In the genomic region with DNA sequence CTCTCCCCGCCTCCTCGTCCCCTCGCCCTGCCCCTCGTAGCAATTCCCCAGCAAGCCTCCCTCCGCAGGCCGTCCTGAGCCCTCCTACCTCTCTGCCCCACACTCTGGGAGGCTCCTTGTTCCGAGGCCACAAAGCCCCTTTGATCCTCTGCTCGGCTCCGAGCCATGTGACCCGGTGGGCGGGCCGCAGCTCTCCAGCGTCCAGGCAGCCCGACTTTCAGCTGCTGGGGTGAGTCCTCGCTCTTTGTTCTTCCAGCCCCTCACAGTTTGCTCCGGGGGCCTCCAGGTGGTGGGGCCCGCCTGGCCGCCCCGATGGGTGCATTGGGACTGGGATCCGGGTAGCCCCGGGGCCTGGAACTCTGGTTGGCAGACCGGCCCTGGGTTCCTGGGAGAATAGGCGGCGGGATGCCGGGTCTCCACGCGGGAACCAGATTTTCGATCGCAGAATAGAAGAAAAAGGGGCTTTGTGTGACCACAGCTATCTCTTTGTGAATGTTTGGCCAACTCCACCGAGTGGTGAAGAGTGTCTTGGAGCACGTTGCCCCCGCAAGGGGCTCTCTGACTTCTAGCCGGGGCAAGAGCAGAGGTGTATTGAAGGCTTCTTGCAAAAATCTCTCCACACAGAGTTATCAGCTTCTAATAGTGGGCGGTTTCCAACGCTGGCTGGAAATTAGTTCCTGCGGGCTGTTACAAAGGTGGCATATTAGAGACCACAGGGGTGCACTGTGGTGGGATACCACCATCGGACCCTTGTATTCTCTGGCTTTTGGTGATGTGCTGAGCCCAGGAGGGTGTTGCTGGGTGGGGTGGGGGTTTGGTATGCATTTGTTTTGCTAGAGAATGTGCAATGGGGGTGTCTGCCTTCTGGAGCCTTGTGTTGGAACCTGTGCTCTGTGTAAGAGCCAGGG, we compare ENCODE assay signal across 8 mouse cellular contexts.
A peak's percentile ranks its signal among the peaks of the same experiment; 100 is the strongest.
DNase-seq lines count a peak whose midpoint lies in the region; ATAC-seq and TF ChIP-seq lines count a peak whose summit lies in the region.

No protein-coding gene starts in this region.

- ATAC-seq in heart, embryonic 11.5 days (replicated peaks; ENCODE audit: insufficient number of reproducible peaks, low FRiP score, low TSS enrichment), result peak; percentile 78
- peak; percentile 93 for ATAC-seq in neural tube, embryonic 13.5 days (ENCODE audit: low read depth)

- DNase-seq in spleen, adult 2 months (ENCODE audit: low read depth in 1 of 2, low spot score in 2 of 2), result peak in 1 of 2 experiments; percentile 67
- no peak for DNase-seq in spleen, adult 12 weeks (ENCODE audit: low spot score)
- peak; percentile 58 to 62 for DNase-seq in kidney, postnatal 25 days
- DNase-seq in lung, adult 18-20 months, result peak; percentile 70 to 75
- DNase-seq in thymus, postnatal 14 days, result peak; percentile 82

- H3K4me1 ChIP-seq in spleen, adult 2 months (ENCODE audit: control insufficient read depth, insufficient read depth, insufficient read length), result peaks cover 53% of the 10 kb centered on the region
- H3K4me1 ChIP-seq in brown adipose tissue, adult 24 weeks (ENCODE audit: control insufficient read depth, insufficient read depth, insufficient read length, low read length), result peaks cover 56% of the 10 kb centered on the region
- H3K4me1 ChIP-seq in heart, embryonic 11.5 days (ENCODE audit: control insufficient read depth, insufficient read depth, low read length), result peaks cover 64% of the 10 kb centered on the region
- peaks cover 70% of the 10 kb centered on the region for H3K4me1 ChIP-seq in neural tube, embryonic 13.5 days (replicated peaks)

- 5% methylated on average over 37 of the region's 37 CpGs for WGBS in spleen, adult 2 months
- WGBS in heart, embryonic 11.5 days (ENCODE audit: insufficient replicate concordance), result under 1% methylated on average over 37 of the region's 37 CpGs
- under 1% methylated on average over 37 of the region's 37 CpGs for WGBS in neural tube, embryonic 13.5 days

- peak overlapping the region; percentile 70 for H3K4me3 ChIP-seq in spleen, adult 2 months (ENCODE audit: extremely low read depth, insufficient read depth, insufficient read length)
- peak overlapping the region; percentile 51 for H3K4me3 ChIP-seq in brown adipose tissue, adult 24 weeks (ENCODE audit: insufficient read depth, low read depth, low read length)
- peak overlapping the region; percentile 67 for H3K4me3 ChIP-seq in heart, embryonic 11.5 days (ENCODE audit: low read depth, low read length)
- peak overlapping the region; percentile 62 for H3K4me3 ChIP-seq in neural tube, embryonic 13.5 days

- H3K4me2 ChIP-seq in heart, embryonic 11.5 days, result peak overlapping the region; percentile 91
- H3K4me2 ChIP-seq in neural tube, embryonic 13.5 days, result peak overlapping the region; percentile 88

- TF ChIP-seq CTCF in spleen, adult 2 months (IDR thresholded peaks at IDR 0.05; ENCODE audit: extremely low read depth, insufficient read depth, insufficient read length, insufficient replicate concordance), result no peak

- H3K9ac ChIP-seq in heart, embryonic 11.5 days (ENCODE audit: low read depth, low read length), result peak overlapping the region; percentile 83
- peak overlapping the region; percentile 86 for H3K9ac ChIP-seq in neural tube, embryonic 13.5 days

- H3K36me3 ChIP-seq in spleen, adult 2 months (ENCODE audit: control insufficient read depth, insufficient read depth, low read length), result no peaks in the 10 kb centered on the region
- H3K36me3 ChIP-seq in heart, embryonic 11.5 days (ENCODE audit: control insufficient read depth, insufficient read depth, low read length), result no peaks in the 10 kb centered on the region
- H3K36me3 ChIP-seq in neural tube, embryonic 13.5 days, result 0 out of 2 replicates have a peak, but pooled peaks cover 7% of the 10 kb centered on the region

- H3K9me3 ChIP-seq in heart, embryonic 11.5 days (replicated peaks; ENCODE audit: control insufficient read depth, low read length), result no peaks in the 10 kb centered on the region
- no peaks in the 10 kb centered on the region for H3K9me3 ChIP-seq in neural tube, embryonic 13.5 days

- H3K27ac ChIP-seq in spleen, adult 2 months (ENCODE audit: insufficient read depth, low read length), result peak overlapping the region; percentile 90
- H3K27ac ChIP-seq in brown adipose tissue, adult 24 weeks (replicated peaks; ENCODE audit: low read depth, low read length), result 0 out of 2 replicates have a peak overlapping the region, but pooled peaks have one; percentile 25
- H3K27ac ChIP-seq in heart, embryonic 11.5 days (ENCODE audit: low read depth, low read length), result peak overlapping the region; percentile 96
- H3K27ac ChIP-seq in neural tube, embryonic 13.5 days (replicated peaks), result peak overlapping the region; percentile 99

- H3K27me3 ChIP-seq in spleen, adult 2 months (ENCODE audit: control insufficient read depth, insufficient read depth, low read length), result no peaks in the 10 kb centered on the region
- H3K27me3 ChIP-seq in heart, embryonic 11.5 days (ENCODE audit: control insufficient read depth, insufficient read depth, low read length), result no peaks in the 10 kb centered on the region
- no peaks in the 10 kb centered on the region for H3K27me3 ChIP-seq in neural tube, embryonic 13.5 days

- TF ChIP-seq POLR2A in spleen, adult 2 months (IDR thresholded peaks at IDR 0.05; ENCODE audit: low read depth, low read length), result no peak

Comparison
In these comparisons a context has a peak if more than half of its experiments do, and no peak if none do; other contexts are left out.
1. H3K27ac ChIP-seq: peak in every context shown above with its lines; median percentile 99 in neural tube, embryonic 13.5 days; 96 in heart, embryonic 11.5 days; 90 in spleen, adult 2 months; 25 in brown adipose tissue, adult 24 weeks.